Mouse (Mus musculus) embryo, embryonic 9.5 days (tissue): ENCODE data around the gene Srrm2.

Source experiments
- DNase-seq: peaks from one replicate; pipeline ENCODE4 v3.0.0-alpha.2; 2017; ENCODE audit errors: extremely low spot score

Srrm2 gene

DNA sequence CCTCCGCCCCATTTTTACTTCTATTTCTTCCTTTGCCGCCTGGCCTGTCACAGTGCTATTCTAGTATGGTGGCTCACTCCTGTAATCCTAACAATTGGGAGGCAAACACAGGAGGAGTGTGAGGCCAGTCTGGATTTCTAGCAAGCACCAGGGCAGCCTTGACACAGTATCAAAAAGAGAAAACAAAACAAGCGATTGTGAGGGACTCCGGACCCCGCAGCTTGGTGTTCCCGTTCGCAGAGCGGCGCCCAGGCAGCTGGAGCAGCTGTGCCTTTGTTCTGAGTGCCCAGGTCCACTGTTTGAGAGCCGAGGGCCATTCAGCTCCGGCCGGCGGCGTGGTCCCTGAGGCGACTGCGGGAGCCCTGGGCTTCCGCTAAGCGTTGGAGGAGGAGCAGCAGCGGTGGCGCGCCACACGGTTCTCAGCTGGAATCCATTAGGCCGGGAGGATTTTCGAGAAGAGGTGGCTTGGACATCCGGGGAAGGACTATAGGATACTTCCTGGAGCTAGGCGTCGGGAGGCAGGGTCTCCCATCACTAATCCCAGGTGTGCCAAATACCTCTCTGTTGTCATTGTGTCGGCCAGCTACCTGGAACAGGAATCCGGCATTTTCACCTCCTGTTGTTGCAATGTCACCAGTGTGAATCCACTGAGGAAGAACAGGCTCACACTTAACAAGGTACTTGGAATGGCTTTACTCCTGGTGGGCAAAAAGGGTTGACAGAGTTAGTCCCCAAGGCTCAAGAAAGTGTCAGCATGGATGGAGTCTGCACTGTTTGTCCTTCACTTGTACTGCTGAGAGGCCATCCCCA lies at the start of gene Srrm2:
TSS of gene Srrm2 (plus strand) at position 264 of the 810 bp plus-strand sequence.
- DNase-seq = peak; percentile 79

DNA sequence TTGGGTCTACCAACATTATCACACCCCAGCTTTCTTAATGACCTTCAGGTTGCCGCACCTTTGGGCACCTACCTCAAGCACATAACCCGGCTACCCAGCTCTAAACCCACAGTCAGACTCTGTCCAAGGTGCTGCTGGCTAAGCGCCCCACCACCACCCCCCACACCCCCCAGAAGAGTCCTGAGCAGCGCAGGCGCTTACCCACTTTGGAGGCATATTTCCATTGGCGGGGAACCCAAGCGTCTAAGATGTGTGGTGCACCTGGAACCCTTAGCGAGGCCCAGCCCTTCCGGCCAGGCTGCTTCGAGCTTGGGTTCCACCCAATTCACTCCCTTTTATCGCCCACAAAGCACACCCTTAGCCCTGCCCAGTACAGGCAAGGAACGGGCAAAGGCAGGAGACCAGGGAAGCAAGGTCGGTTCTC lies 49.7 kb upstream of the Srrm2 start, which contains the start of gene Paqr4:
TSS of gene Paqr4 (minus strand) at position 270 of the 424 bp plus-strand sequence.
- no peak for DNase-seq

DNA sequence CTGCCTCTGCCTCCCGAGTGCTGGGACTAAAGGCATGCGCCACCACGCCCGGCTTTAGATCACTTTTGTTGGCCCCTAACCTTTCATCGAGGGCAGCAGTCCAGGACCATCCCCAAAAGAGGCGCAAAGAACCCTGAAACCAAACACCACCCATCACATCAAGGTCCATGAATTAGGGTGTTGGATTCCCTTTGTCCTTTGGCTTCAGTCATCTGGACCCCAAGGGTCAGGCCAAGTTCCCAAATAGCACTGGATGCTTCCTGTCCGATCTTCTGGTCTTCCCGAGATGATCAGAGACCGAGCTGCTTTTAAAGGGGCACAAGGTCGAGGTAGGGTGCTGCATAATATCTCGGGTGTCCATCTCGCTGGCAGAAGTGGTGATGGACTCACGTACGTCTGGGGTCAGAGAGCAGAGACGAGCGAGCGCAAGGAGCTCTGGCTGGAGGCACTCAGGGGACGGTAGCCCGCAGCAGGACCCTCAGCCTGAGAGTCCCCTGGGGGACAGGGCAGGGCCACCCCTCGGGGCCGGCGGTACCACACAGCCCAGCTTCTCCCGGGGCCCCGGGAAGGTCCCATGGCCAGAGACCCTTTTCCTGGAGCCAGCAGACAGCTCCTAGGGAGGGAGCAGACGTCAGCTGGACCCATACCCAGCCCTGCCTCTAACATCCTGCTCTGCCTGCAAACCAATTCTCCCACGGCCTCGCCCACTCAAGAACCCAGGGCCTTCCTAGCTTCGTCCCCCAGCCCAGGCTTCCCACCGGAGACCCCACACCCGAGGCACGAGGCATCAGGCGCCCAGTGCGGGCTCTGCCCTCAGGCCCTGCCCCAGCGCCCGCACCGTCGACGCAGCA lies 48.7 kb upstream of the Srrm2 start:
- no peak for DNase-seq

DNA sequence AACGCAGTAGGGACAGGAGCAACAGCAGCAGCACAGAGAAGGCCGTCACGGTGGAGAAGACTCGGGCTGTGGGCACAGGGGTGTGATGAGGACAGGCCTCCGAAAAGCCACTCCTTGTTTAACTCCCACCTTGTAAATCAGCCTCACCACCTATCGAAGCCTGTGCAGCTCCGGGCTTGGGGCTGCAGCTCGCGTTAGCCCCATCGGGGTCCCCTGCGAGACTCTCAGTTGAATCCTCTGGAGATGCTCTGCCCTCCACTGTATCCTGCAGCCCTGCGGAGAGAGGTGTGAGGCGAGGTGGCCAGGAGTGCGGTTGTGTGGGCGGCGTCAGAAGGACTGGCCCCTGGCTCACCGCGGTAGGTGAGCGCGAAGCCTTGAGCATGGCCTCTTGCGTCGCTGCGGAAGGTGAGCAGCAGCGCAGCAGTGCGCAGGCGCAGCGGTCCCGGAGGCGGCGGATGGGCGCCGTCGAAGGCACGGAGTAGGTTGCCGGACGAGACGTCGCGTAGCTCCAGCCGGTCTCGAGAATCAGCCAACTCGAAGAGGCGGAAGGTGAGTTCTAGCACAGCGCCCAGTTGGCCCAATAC lies 48.0 kb upstream of the Srrm2 start:
- DNase-seq = peak; percentile 15

DNA sequence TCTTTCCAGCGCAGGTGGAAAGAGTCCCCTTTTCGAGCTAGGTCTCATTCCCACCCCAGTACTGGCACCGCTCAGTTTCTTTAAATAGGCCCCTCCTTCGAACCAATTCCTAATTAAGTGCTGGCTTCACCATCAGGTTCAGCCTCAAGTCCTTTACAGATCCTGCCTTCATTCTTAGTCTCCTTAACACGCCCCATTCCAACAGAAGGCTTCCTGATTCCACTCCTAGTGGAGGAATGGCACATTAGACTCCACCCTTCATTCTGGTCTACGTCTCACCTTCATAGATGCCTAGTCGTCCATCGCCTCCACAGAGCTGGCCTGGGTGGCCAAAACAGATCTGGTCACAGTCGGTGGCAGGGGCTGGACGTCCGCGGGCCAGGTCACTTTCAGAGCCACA lies 47.4 kb upstream of the Srrm2 start:
- DNase-seq = no peak

DNA sequence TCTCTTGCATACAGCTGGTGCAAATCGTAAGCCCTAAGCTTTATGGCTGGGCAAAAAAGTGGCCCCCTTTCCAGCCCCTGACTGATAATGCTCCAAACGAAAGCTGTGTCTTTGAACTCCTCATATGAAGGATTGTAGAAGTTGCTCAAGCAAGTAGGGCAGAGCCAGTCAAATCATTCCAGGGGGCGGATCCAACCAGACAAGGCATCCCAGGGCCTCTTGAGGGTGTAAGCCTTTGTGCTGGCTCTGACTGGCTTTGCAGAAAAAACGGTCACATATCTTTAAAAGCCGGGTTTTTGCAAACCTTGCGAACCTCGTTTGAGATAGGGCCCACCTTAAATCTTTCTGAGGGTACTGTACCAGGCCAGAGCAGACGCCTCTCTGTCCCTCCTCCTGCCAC lies 46.3 kb upstream of the Srrm2 start:
- no peak for DNase-seq

DNA sequence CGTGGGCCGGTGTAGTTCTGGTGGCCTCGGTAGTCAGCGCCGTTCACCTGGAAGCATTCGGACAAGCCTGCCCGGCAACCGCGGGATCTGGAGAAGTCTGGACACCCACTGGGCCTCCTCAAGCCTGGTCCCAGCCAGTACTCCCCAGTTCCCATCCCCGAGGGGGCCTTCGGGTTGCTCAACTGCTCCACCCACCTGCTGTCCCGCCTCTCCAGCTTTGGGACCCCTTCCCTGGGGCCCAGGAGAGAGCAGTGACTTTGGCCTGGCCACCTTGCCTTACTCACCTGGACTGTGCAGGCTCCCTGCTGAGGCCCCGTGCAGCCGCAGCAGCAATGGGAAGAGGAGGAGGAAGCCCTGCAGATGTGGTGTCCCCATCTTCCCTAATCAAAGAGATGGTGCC lies 45.7 kb upstream of the Srrm2 start:
- peak; percentile 16 for DNase-seq

DNA sequence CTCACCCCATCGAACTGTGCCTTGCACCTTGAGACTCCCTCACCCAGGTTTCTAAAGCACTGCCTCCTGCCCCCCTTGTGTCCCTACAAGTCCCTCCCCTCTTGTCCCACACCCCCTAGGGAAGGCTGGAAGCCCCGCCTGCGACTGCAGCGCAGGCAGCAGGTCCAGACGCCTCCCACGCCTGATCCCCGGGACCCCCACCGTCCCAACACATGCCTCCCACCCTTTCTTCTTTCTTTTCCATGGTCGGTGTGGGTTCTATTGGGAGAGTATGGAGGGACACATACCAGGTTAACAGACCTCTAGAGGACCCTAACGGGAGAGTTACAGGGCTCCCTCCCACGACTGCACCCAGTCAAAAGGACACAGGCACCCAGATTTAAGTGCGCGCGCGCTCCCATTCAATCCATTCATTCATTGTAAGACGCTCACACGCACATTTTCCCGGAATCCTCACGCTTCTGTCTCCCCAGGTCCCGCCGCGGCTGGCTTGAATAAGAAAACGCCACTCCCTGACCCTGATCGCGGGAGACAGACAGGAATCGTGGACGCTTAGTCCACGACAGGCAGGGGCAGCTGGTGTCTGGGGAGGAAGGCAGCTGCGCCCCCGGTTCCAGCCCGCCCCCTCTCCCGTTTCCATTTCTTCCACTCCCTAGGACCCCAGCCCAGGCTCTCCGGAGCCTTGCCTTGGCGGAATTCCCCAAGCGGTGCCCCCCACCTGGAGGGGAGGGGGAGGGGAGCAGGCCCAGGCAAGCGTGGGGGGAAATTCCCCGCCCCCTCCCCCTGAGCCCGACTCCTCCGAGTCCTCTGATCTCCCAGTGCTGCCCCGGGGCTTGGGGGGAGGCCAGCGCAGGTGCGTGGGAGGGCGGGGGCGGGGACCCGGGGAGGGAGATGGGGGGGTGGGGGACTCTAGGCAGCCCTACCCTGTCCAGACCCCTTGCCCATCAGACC lies 44.8 kb upstream of the Srrm2 start, which contains the start of gene Kremen2:
TSS of gene Kremen2 (minus strand) at position 533 of the 951 bp plus-strand sequence.
- peak; percentile 29 for DNase-seq

DNA sequence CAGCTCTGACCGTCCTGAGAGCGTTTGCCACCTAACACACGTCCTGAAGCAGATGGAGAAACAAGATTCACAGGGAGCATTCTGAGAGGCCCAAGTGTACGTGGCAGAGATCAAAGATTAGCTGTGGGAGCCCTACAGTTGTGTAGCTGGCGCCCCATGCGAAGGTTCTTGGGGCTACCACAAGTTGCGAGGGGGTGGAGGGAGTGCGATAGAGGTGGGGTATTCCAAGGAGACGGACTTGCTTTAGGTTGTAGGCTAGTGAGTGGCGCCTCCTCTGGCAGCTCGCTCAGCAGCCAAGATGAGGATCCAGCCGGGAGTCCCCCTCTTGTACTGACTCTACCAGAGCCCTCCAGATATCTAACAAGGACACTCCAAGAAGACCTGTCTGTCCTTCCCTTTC lies 44.0 kb upstream of the Srrm2 start:
- peak; percentile 43 for DNase-seq

DNA sequence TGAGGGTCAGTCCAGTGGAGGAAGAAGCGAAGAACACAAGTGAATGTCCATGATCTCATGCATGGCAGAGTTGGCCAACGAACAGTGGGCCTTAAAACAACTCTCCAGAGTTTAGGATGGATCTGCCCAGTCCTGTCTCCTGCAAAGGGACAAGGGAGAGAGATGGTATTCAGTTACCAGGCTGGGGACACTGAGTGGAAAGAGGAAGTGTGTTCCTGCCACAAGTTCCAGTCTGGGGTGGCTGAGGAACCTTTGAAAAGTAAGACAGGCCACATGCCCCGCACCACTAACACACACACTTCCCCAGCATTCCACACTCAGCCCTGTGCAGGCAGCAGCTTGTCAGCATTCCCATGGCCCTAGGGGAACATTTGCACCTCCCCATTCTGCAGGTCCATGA lies 43.6 kb upstream of the Srrm2 start:
- no peak for DNase-seq

DNA sequence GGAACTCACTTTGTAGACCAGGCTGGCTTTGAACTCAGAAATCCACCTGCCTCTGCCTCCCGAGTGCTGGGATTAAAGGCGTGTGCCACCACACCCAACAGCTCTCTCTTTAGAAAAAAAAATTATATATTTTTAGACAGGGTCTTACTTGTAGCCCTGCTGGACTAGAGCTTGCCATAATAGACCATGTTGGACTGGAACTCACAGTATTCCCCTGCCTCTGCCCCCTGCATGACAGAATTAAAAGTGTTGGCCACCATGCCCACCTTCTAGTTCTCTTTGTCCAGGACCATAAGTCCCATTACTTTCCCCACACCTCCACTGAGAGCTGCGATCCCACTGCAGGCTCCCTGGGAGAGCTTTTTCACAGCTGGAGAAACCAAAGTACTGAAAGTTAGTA lies 42.9 kb upstream of the Srrm2 start:
- no peak for DNase-seq

DNA sequence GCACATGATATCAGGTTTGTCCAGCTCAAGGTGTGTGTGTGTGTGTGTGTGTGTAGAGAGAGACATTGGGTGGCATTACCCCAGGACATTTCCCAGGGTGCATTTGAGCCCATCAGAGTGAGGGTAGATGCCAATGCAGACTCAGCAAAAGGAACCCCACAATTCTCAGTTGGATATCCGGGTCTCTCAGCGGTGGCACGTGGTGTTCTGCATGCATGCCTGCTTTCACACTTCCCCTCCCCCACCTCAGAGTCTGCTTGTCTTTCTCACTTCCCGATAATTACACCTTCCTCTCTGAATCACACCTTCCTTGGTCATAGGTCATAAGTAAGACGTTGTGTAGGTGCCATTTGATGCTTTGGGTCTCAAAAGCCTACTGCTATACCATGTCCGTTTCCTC lies 42.3 kb upstream of the Srrm2 start:
- DNase-seq = no peak

DNA sequence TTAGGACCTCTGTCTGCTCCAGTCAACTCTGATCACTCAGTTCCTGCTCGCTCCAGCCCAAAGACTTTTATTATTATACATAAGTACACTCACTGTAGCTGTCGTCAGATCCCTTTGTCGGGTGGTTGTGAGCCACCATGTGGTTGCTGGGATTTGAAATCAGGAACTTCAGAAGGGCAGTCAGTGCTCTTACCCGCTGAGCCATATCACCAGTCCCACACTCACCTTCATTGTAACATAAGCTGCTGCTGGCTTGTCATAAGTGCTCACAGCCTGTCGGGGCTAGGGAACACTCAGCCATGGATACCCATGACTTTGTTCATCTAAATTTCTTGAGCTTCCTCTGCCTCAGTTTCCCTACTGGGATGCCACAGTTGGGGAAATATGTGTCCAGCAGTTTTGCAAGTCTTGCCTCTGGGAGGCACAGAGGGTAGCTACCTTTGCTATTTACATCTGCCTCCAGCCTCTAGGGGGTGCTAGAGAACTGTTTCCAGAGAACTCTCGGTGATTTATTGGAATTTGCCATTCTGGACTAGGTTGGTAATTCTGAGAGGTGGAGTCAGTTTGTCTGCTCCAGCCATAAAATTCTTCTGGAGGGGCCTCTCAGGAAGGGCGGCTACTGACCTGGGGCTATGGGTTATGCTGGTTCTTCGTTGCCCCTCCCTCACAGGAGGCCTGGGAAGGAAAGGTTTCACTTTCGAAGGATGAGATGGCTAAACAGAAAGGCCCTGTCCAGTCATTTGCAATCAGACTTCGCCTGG lies 41.5 kb upstream of the Srrm2 start:
- peak; percentile 69 for DNase-seq

DNA sequence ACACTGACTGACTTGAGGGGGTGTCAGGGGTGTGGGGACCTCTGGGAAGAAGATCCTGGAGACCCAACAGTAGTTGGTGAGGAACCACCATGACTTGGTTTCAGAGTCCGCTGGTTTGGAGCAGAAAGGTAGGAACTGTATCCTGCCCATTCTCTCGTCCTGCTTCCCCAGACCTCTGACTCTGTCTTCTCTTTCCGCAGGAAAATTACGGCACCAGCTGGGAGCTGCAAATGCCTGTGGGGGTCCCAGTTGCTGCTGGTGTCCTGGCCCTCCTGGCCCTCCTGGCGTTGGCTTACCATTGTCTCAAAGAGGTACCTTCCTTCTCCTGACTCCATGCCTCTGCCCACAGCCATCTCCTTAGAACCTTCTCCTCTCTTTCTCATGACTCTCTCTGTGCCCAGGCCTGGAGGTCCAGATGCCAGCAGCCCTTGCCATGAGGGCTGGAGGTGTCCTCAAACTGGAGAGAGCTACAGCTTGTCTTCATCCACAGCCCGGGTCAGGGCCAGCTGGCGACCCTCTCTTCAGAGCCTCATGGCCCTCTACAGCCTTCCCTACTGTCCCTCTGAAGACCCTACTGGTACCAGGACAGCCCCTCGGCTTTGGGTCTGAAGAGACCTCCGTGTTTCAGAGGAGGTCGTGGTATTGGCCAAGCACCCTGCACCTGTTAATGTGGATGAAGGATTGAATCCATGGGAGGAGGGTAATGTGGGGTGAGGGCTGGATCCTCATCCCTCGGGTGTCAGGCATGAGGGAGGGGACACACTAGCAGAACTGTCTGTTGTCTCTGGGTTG lies 40.7 kb upstream of the Srrm2 start:
- DNase-seq = no peak

DNA sequence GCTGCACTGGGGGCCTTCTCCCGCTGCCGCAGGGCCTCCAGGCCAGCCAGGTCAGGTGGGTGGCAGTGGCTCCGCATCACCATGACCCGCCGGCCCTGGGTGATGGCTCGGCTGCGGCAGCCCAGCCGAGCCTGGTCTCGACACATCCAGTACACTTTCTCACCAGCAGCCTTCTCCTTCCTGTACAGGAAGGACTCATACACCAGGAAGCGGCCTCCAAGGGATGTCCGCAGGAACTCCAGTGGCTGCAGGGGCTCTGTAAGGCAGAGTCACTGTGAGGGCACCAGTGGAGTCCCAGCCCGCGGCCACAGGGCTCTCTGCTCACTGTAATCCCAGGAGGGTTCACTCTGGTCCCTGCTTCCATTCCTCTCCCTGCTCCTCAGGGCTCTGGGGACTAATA lies 34.6 kb upstream of the Srrm2 start:
- DNase-seq = no peak

DNA sequence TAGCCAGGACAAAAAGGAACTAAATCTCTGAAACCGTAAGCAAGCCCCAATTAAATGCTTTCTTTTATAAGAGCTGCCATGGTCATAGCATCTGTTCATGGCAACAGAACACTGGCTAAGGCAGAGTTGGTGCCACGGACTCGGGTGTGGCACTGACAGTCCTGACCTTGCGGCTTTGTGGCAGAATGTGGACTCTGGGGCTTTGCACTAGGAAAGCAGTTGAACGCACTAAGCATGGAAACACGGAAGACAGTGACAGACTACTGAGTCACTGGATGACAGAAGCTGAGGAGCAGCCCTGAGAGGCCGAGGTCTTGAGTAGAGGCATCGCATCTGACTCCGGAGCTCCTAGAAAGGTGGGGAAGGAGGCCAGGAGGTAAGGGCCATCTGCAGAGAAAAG lies 32.8 kb upstream of the Srrm2 start:
- DNase-seq = no peak

DNA sequence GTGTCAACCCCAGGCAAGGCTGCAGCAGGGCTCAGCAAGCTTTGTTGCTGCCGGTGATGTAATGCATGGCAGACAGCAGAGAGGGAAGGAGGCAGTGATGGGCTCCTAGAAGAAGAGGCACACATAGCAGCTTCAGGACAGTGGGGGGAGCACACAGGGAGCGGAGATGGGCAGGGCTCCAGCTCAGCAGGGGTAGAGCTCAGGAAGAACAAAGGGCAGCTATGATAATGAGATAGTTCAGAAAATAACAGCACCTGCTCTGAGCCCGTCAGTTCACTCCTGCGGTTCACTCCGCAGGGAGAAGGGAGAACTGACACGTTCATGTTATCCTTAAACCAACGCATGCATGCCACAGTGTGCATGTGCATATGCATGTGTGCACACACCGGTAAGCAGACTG lies 31.5 kb upstream of the Srrm2 start:
- DNase-seq = no peak

DNA sequence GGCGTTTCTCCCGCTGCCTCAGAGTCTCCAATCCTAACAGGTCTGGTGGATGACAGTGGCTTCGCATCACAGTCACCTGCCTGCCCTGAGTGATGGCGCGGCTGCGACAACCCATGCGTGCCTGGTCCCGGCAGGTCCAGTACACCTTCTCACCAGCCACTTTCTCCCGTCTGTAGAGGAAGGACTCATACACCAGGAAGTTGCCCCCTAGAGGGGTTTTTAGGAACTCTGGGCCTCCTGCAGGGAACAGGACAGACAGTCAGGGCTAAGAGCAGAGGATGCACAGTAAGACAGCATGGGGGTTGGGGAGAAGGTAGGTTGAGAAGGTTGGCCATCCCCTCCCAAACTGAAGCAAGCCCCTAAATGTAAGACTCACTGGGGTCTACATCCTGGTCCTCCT lies 30.1 kb upstream of the Srrm2 start:
- no peak for DNase-seq

DNA sequence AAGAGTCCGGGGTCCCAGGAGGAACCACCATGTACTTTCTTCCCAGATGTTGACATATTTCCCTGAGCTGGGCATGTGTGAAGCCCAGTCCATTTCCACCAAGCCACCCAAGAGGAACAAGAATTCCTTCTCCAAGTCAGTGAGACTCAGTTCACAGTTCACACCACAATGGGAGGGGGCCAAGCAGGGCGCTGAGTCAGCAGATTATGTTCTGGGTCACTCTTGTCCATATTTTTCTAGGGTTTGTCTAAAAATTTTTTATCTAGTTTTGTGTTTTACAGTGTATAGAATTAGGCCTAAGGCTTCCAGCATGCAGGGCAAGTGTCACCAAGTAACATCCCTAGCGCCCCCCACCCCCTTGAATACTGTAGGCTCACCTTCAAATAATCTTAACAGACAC lies 29.2 kb upstream of the Srrm2 start:
- no peak for DNase-seq

DNA sequence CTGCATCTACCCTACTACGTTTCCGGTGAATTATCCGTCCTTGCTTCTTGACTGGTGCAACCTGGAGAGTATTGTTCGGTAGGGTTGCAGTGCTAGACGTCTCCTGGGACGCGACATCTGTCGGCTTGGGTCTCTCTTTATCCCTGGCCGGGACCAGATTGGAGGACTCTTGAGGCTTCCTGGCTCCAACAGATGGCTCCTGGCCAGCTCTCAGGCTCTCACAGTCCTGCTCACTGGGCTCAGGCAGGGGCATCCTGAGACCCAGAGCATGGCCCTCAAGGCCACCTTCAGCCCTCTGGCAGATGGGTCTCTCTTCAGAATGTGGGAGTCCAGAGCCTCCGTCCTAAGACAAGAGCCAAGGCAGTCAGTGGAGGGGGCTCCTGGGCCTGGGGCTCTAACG lies 27.4 kb upstream of the Srrm2 start:
- no peak for DNase-seq
